Mouse (Mus musculus) midbrain, embryonic 16.5 days (tissue): ENCODE measurements at regions not wholly inside any gene's neighbourhood (a gene's known extent, or its start where the extent isn't known, plus 50 kb on each side); places are given as distances from the start of the nearest gene placed in this dataset.

Experiments
- ATAC-seq: fragments of 200-750 bp; cut with Nextera tagmentation; 2 replicates; pipeline ENCODE4 v1.8.0; 2017; ENCODE audit warnings: moderate TSS enrichment
- H3K27ac ChIP-seq: fragments of 300-500 bp; sonication (generic); 2 replicates; pipeline ENCODE4 v1.5.1; 2014; ENCODE audit warnings: mild to moderate bottlenecking, low read length, mixed read lengths
- H3K27me3 ChIP-seq: fragments of 300-500 bp; sonication (generic); 2 replicates; pipeline ENCODE4 v1.6.1; 2014; ENCODE audit warnings: low read depth, low read length, mixed read lengths; ENCODE audit not compliant: control insufficient read depth, insufficient read depth
- H3K36me3 ChIP-seq: fragments of 300-500 bp; sonication (generic); 2 replicates; pipeline ENCODE4 v1.6.1; 2014; ENCODE audit warnings: mild to moderate bottlenecking, low read length, moderate library complexity, mixed read lengths; ENCODE audit not compliant: control insufficient read depth, insufficient read depth
- H3K4me1 ChIP-seq: fragments of 300-500 bp; sonication (generic); 2 replicates; pipeline ENCODE4 v1.6.1; 2014; ENCODE audit warnings: mild to moderate bottlenecking, low read length, mixed read lengths; ENCODE audit not compliant: control insufficient read depth, insufficient read depth
- H3K4me2 ChIP-seq: fragments of 300-500 bp; sonication (generic); 2 replicates; pipeline ENCODE4 v1.6.1; 2014; ENCODE audit warnings: mild to moderate bottlenecking, low read length, mixed read lengths
- H3K4me3 ChIP-seq: fragments of 300-500 bp; sonication (generic); 2 replicates; pipeline ENCODE4 v1.5.1; 2014; ENCODE audit warnings: low read depth, mild to moderate bottlenecking, low read length, moderate library complexity, mixed read lengths
- H3K9ac ChIP-seq: fragments of 300-500 bp; sonication (generic); 2 replicates; pipeline ENCODE4 v1.6.1; 2014; ENCODE audit warnings: low read depth, low read length, mixed read lengths
- H3K9me3 ChIP-seq: fragments of 300-500 bp; sonication (generic); replicated peaks from 2 replicates; pipeline ENCODE4 v1.6.1; 2014; ENCODE audit warnings: mild to moderate bottlenecking, low read length, mixed read lengths; ENCODE audit not compliant: control insufficient read depth, poor library complexity, severe bottlenecking
- WGBS: fragments of 180-500 bp; shearing (Covaris S2); extraction: QIAGEN DNeasy Blood & Tissue Kit; methylation state at CpG from one replicate; pipeline ENCODE4 v1.1.7; 2014; 5-methylcytosine and 5-hydroxymethylcytosine counted together

GRCm38 (mm10) chr8:26345078-26345477, 225.7 kb downstream of the Gm45692 start:
- 38% methylated on average over 6 of the region's 6 CpGs for WGBS
- 0 out of 2 replicates have a peak, but pooled peaks have one; percentile 54 for ATAC-seq
- no peaks in the 10 kb centered on the region for H3K27me3 ChIP-seq

GRCm38 (mm10) chr8:26349231-26349630, 229.9 kb downstream of the Gm45692 start:
- no peaks in the 10 kb centered on the region for H3K9me3 ChIP-seq
- H3K9ac ChIP-seq: no peak overlapping the region
- no peaks in the 10 kb centered on the region for H3K27me3 ChIP-seq
- no peaks in the 10 kb centered on the region for H3K36me3 ChIP-seq
- no peaks in the 10 kb centered on the region for H3K4me1 ChIP-seq
- no peak overlapping the region for H3K4me2 ChIP-seq
- no peak for ATAC-seq
- H3K4me3 ChIP-seq: no peak overlapping the region
- WGBS: 83% methylated on average over 7 of the region's 7 CpGs
- H3K27ac ChIP-seq: no peak overlapping the region

More at GRCm38 (mm10) chr8:26345078-26345477, 225.7 kb downstream of the Gm45692 start:
- no peaks in the 10 kb centered on the region for H3K4me1 ChIP-seq
- no peaks in the 10 kb centered on the region for H3K9me3 ChIP-seq
- H3K27ac ChIP-seq: no peak overlapping the region
- H3K9ac ChIP-seq: no peak overlapping the region
- no peak overlapping the region for H3K4me2 ChIP-seq
- H3K4me3 ChIP-seq: no peak overlapping the region
- no peaks in the 10 kb centered on the region for H3K36me3 ChIP-seq

- Histone ChIP-seq H3K27me3 (no peaks in the 10 kb centered on the region), H3K9me3 (no peaks in the 10 kb centered on the region), H3K36me3 (no peaks in the 10 kb centered on the region), H3K4me2 (no peak overlapping the region), H3K4me1 (no peaks in the 10 kb centered on the region), H3K4me3 (no peak overlapping the region), H3K9ac (no peak overlapping the region), H3K27ac (no peak overlapping the region)
- no peak for ATAC-seq
- WGBS: 84% methylated on average over 3 of the region's 3 CpGs
These were observed 230.5 kb downstream of the Gm45692 start for GRCm38 (mm10) chr8:26349854-26350253.

DNA sequence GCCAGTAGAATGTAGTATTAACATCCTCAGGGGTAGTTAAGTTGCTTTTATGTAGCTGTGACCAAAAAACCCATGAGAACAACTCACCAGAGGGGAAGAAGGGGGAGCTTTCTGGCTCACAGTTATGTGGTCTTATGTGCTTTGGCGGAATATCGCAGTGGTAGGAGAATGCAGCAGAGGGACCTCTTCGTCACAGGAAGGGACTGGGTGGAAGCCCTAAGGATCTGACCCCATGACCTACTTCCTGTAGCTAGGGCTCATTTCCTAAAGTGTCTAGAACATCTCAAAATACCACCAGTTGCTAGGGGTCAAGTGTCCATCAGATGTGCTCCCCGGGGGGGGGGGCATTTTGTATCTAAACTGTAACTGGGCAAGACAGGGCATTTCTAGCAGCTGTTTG, 231.3 kb downstream of the Gm45692 start:
- no peak for ATAC-seq
- H3K27ac ChIP-seq: no peak overlapping the region
- no peaks in the 10 kb centered on the region for H3K9me3 ChIP-seq
- WGBS: 89% methylated on average over 4 of the region's 4 CpGs
- no peak overlapping the region for H3K9ac ChIP-seq
- H3K27me3 ChIP-seq: no peaks in the 10 kb centered on the region
- no peak overlapping the region for H3K4me2 ChIP-seq
- H3K36me3 ChIP-seq: no peaks in the 10 kb centered on the region
- no peaks in the 10 kb centered on the region for H3K4me1 ChIP-seq
- no peak overlapping the region for H3K4me3 ChIP-seq

DNA sequence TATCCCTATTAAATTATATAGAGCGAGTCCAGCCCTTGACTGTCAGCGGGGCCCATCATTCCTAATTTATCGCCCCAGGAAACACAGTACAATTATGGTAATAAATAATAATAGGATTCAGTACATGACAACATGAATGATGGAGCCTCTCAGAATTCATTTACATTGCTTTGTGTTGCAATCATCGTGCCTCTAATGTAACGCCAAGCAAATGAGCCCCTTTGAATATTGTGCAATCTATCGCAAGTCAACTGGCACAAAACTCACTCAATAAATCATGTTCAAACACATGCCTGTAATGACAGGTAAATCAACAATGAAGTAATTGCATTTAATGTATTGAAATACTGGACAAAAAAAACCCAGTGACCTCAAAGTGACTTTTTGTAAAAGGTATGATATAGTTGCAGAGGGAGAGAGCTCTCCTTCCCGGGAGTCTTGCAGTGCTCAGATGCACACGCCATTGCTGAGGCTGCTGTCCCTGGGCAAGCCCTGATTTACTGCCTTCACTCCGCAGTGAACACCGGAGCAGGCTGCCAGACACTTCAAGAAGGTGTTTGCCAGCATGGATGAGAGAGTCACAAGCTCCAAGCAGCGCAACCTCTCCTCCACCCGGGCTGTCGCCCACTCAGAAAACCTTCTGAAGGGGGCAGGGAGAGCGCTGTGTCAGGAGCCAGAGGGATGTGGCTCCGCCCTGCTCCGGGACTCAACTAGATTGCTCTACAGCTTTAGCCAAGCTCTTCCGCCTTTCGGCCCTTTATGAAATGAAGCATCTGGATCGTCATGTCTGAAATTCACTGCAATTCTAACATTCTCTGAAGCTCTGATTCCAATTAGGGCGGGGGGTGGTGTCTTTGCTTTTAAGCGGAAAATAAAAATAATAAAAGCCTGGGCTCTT, 232.6 kb downstream of the Gm45692 start:
- 58% methylated on average over 21 of the region's 21 CpGs for WGBS
- ATAC-seq: no peak
- H3K4me2 ChIP-seq: peak overlapping the region; percentile 40
- no peaks in the 10 kb centered on the region for H3K27me3 ChIP-seq
- H3K4me3 ChIP-seq: peak overlapping the region; percentile 7; the same call in 1 of the 2 replicates
- no peaks in the 10 kb centered on the region for H3K4me1 ChIP-seq
- no peaks in the 10 kb centered on the region for H3K9me3 ChIP-seq
- no peaks in the 10 kb centered on the region for H3K36me3 ChIP-seq
- 0 out of 2 replicates have a peak overlapping the region, but pooled peaks have one; percentile 29 for H3K27ac ChIP-seq
- no peak overlapping the region for H3K9ac ChIP-seq

GRCm38 (mm10) chr8:26352541-26353010, 233.2 kb downstream of the Gm45692 start:
- ATAC-seq: no peak
- H3K27me3 ChIP-seq: no peaks in the 10 kb centered on the region
- 65% methylated on average over 9 of the region's 9 CpGs for WGBS
- H3K36me3 ChIP-seq: no peaks in the 10 kb centered on the region
- H3K4me2 ChIP-seq: peak overlapping the region; percentile 40
- H3K27ac ChIP-seq: no peak overlapping the region
- no peaks in the 10 kb centered on the region for H3K4me1 ChIP-seq
- H3K9me3 ChIP-seq: no peaks in the 10 kb centered on the region
- H3K9ac ChIP-seq: no peak overlapping the region
- H3K4me3 ChIP-seq: no peak overlapping the region

DNA sequence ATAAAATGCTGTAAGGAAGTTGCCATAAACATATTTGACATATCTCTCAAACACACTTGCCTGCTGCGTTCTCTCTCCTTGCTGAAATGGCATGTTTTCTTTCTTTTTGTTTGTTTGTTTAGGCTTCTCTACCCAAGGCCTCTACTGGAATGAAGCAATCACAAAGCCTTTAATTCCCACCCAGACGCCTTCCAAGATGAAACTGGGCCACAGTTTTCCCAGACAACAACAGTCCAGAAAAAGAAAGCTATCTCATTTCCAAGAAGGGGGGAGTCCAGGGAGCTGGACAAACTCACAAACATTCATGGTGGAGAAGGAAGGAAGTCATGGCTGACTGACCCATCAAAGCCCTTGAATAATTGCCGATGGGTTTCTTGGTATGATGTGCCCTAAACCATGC, 234.1 kb downstream of the Gm45692 start:
- 75% methylated on average over 3 of the region's 3 CpGs for whole genome bisulfite sequencing
- Histone ChIP-seq H3K9ac (no peak overlapping the region), H3K36me3 (no peaks in the 10 kb centered on the region), H3K4me1 (no peaks in the 10 kb centered on the region), H3K9me3 (no peaks in the 10 kb centered on the region), H3K4me2 (no peak overlapping the region), H3K27ac (no peak overlapping the region), H3K27me3 (no peaks in the 10 kb centered on the region), H3K4me3 (no peak overlapping the region)
- ATAC-seq: no peak

GRCm38 (mm10) chr8:26354516-26354915, 235.2 kb downstream of the Gm45692 start:
- Histone ChIP-seq H3K9me3 (no peaks in the 10 kb centered on the region), H3K4me1 (no peaks in the 10 kb centered on the region), H3K9ac (no peak overlapping the region), H3K4me2 (no peak overlapping the region), H3K36me3 (no peaks in the 10 kb centered on the region), H3K27ac (no peak overlapping the region), H3K27me3 (no peaks in the 10 kb centered on the region), H3K4me3 (no peak overlapping the region)
- ATAC-seq: no peak
- 69% methylated on average over 4 of the region's 4 CpGs for WGBS

DNA sequence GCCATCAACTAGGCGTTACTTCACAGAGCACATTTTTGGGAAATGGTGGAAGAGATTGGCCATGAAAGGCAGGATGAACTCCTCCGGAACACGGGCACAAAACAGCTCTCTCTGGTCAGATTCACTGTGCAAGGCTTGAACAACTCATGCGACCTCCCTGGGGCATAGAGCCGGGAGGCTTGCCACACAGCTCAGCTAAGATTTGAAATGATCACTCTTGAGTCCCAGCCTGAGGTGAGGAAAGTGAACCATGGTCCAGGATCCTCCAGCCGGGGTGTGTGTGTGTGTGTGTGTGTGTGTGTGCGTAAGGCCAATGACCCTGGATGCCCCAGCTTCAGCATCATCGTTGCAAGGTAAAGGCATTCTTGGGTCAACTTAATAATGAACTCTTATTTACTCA, 237.5 kb downstream of the Gm45692 start:
- Histone ChIP-seq H3K4me1 (no peaks in the 10 kb centered on the region), H3K9me3 (no peaks in the 10 kb centered on the region), H3K9ac (no peak overlapping the region), H3K27ac (no peak overlapping the region), H3K4me3 (no peak overlapping the region), H3K36me3 (no peaks in the 10 kb centered on the region), H3K4me2 (no peak overlapping the region), H3K27me3 (no peaks in the 10 kb centered on the region)
- no peak for ATAC-seq
- 86% methylated on average over 8 of the region's 8 CpGs for WGBS
